Mouse (Mus musculus): ENCODE data around the gene Kdm5c.

DNA sequence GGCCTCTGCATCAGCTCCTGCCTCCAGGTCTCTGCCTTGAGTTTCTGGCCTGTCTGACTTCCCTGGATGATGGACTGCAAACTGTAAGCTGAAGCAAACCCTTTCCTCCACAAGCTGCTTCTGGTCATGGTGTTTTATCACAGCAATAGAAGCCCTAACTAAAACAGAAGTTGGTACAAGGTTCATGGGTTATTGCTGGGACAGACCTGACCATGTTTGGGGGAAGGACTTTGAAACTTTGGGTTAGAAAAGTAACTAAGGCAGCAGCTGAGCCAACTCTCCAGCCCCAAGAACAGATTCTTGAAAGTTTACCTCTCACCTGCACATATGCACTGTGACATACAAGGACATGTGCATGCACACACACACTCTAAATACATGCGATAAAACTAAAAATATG is 27.3 kb upstream of the Kdm5c start:
- TF ChIP-seq EP300 (IDR thresholded peaks at IDR 0.05) (no peak), CTCF (IDR thresholded peaks at IDR 0.05) (no peak)
